Mouse (Mus musculus) right cerebral cortex, postnatal 10 days (tissue): Measurements from ENCODE around the gene Cdh23.
"Not testable (repeated sequence)": the region's sequence is repeated elsewhere in the genome, so short reads cannot be mapped to it uniquely, and the experiment has no call there.

ENCODE experiments used
- DNase-seq, 2 experiments: peaks; one replicate each; pipeline ENCODE4 v3.0.0; 2021; ENCODE audit warnings: low spot score in 2 of 2

Gene Cdh23

GRCm38 (mm10) chr10:60696390-60696789 is at the start of gene Cdh23:
Gene Cdh23, minus strand, starts transcription at chr10:60696490.
- DNase-seq, result no peak

GRCm38 (mm10) chr10:60744543-60745290 is 48.4 kb upstream of the Cdh23 start:
- DNase-seq, result no peak

DNA sequence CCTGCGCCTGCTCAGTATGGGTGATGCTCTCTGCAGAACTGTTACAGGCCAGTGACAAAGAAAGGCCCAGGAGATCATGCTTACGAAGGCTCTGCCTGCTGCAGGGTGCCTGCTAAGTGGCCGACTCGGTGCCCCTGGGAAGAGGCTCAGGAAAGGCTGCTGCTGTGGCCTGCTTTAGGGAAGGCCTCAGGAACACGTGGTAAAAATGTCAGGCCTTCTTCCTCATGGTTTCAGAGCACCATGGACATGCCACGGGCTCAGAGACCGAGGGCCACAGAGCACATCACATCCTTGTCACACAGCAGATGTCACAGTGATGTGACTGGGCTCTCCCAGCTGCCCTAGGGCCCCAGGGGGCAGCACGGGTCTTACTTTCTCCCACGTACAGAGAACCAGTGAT is 47.4 kb upstream of the Cdh23 start:
- DNase-seq, result no peak

- DNase-seq, result no peak
These were observed 46.7 kb upstream of the Cdh23 start for GRCm38 (mm10) chr10:60742942-60743341.

DNA sequence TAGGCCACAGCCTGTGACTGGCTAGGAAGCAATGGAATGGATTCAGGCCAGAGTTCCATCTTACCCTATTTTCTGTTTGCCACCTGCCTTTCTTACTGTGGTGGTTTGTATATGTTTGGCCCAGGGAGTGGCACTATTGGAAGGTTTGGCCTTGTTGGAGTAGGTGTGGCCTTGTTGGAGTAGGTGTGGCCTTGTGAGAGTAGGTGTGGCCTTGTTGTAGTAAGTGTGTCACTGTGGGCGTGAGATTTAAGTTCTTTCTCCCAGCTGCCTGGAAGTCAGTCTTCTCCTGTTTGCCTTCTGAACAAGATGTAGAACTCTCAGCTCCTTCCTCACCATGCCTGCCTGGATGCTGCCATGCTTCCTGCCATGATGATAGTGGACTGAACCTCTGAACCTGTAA is 46.0 kb upstream of the Cdh23 start:
- DNase-seq, result not testable (repeated sequence)

GRCm38 (mm10) chr10:60741435-60741834 is 45.1 kb upstream of the Cdh23 start:
- no peak for DNase-seq

- peak; percentile 46 to 63 for DNase-seq
These were observed 43.5 kb upstream of the Cdh23 start for GRCm38 (mm10) chr10:60739619-60740363.

DNA sequence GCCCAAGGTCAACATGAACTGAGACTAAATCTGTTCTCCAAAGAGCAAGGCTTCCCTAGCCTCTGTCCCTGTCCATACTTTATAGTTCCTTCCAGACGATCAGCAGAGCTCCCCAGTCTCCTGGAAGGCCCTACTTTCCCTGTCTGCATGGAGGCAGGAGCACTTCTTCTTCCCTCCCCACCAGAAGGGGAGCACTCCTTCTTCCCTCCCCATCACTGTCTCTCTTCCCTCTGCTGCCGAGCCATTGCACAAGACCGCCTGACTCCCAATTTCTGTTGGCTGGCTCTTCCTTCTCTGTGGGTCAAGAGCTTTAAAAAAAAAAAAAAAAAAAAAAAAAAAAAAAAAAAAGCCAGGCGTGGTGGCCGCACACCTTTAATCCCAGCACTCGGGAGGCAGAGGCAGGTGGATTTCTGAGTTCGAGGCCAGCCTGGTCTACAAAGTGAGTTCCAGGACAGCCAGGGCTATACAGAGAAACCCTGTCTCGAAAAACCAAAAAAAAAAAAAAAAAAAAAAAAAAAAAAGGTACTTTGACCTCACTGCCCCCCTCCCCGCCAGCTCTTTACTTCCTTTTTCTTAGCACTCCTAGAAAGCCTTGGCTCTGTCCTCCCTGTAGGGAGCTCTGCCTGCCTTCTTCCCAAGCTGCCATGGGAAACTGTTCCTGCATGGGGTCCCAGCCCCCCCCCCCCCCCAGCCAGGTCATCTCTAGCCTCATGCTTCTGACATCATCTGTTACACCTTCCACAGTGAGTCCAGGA is 41.8 kb upstream of the Cdh23 start:
- peak in 1 of 2 experiments; percentile 29 for DNase-seq

DNA sequence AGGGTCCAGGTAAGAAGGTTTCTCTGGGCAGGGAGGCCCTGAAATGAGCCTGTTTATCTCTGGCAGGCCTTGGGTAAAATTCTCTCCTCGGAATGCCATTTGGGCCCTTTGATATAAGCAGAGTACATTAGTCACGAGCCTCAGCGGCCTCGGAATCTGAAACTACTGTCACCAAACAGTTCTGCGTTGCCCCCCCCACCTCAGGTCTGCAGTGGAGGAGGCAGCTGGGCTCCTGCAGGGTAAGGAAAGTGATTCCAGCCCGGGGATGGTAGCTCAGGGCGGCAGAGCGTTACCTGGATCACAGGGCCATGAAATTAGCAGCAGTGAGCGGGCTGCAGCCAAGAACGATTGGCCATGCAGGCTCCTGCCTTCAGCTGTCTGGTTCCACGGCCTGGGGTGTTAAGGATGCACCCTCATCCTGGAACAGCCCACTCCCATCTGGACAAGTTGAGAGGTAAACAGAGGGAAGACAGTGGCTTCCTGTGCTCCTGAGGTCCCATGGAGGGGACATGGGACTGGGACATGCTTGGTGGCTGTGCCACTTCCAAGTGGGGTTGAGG is 41.0 kb upstream of the Cdh23 start:
- DNase-seq, result no peak

DNA sequence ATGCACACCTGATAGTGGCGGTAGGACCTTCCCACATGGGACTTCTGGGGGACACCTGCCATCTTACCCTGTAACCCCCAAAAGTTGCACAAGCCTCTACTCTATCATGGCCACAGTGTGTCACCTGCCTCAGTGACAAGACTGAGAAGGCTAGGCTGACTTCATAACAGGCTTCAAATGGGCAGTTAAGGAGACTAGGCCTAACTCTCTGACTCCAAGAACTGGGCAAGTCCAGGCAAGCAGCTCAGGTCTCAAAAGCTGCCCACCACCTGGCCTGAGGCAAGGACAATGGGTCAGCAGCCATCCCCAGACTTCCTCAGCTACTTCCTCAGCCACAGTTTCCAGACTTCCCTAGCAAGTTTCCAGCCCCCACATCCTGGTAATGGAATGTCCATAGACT is 39.4 kb upstream of the Cdh23 start:
- DNase-seq, result no peak

DNA sequence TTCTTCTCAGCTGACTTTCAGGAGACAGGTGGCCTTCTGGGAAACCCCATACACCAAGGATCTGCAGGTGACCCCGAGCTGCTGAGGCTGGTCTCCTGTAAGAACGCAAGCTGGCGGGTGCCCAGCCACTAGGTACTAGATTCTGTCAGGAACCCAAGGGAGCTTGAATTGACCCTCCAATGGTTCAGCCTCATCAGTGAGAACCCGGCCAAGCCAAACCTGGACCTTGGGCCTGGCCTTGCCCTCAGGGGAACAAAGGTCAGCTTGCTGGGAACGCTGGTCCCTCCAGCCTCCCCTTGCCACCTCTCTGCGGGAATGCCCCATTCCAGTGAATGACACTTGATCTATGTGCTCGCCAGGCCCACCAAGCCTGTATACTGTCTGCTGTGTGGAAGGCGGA is 37.2 kb upstream of the Cdh23 start:
- no peak for DNase-seq

DNA sequence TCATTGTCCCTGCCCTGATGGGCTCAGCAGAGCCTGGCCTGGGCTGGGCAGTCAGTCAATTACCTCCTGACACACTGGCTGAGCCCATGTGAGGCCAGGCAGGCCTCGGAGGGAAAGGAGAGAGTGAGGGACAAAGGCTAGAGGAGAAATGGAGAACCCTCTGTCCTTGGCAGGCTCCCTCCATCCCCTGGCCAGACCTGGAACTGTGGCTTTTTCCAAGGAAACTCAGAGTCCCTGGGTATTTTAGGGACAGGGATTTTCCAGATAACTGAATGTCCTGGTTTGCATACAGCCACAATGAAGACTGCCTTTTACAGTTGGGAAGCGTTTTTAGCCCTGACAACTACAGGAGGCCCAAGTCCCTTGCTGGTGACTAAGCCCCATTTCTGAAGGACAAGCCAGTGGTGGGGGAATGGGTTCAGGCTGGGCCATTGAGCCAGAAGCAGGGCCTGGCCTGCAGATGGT is 36.1 kb upstream of the Cdh23 start:
- DNase-seq, result peak in 1 of 2 experiments; percentile 57

GRCm38 (mm10) chr10:60731742-60732141 is 35.5 kb upstream of the Cdh23 start:
- peak; percentile 41 to 49 for DNase-seq

- no peak for DNase-seq
These were observed 31.0 kb upstream of the Cdh23 start for GRCm38 (mm10) chr10:60727301-60727700.

GRCm38 (mm10) chr10:60726896-60727295 is 30.6 kb upstream of the Cdh23 start:
- DNase-seq, result no peak

GRCm38 (mm10) chr10:60724496-60724895 is 28.2 kb upstream of the Cdh23 start:
- no peak for DNase-seq

DNA sequence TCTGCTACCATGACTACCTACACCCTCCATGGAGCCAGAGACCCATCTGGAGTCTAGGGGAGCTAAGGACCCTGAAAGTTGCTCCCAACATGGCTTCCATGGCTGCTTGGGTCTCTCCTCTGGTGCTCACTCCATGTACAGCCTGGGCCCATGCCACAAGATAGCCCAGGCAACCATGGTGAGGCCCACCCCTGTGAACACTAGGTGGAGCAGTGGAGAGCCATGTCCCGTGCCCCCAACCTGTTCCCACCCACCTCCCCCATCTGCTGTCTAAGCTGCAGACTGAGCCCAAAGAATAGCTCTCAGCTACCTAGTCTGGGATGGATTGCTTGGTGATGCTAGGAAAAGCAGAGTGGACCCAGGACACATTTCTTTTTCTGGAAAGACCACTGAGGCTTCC is 27.1 kb upstream of the Cdh23 start:
- DNase-seq, result no peak

- no peak for DNase-seq
These were observed 25.4 kb upstream of the Cdh23 start for GRCm38 (mm10) chr10:60721640-60722039.

GRCm38 (mm10) chr10:60720461-60720860 is 24.2 kb upstream of the Cdh23 start:
- no peak for DNase-seq

DNA sequence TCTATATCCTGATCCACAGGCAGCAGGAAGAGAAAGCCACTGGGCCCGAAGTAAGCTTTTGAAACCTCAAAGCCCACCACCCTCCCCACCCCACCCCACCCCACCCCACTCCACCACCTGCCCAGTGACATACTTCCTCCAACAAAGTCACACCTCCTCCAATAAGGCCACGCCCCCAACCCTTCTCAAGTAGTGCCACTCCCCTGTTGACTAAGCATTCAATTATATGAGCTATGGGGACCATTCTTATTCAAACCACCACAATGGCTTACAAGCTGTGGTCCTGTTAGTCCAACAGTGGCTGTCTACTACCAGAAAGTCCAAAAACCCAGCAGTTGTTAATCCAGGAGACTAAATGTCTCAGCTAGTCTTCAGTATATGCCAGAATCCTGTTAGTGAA is 22.2 kb upstream of the Cdh23 start:
- no peak for DNase-seq

DNA sequence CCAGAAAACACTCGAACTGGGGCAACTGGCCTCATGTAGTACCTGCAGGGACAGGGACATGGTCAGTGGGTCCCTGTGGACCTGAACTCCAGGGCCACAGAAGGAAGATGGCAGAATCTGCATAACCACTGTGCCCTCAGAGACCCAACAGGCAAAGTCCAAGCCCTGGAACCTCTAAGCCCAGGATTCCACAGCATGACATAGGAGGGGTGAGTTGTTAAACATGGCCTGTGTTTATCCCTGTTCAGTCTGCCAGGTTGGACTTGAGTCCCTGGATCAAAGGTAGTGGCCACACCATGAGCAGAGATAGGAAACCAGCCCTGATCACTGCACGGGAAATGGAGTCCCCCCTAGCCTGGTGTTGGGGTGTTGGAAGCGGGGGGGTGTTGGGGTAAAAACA is 20.2 kb upstream of the Cdh23 start:
- DNase-seq, result no peak

GRCm38 (mm10) chr10:60712299-60712698 is 16.0 kb upstream of the Cdh23 start:
- DNase-seq, result not testable (repeated sequence)
